Mouse (Mus musculus): Measurements from ENCODE around the gene Pard3b. TPM values are rescaled to one million over a fixed set of nuclear protein-coding genes. Genes with fewer than 3 reads are reported as not detected.

Gene Pard3b
- total and polyA plus RNA-seq, 3 experiments, result 2.2 to 13.9 (median 13.8) TPM

DNA sequence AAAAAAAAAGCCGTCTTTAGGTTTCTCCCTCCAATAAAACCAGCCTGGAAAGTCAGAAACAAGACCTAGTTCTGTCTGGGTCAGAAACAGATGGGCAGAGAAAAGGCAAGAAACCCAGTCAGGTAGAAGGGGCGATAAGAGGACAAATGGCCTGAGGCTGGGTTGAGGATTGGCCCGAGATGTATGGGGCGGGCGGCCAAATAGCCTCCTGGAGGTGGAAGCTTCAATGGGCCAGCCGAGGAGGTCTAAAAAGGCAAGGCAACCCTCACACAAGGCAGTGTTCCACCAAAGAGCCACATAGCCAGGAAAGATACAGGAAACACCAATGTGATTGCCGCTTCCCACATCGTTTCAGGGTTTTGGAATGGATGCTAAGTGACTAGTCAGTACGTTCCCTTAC is 322.9 kb downstream of the Pard3b start:
- Histone ChIP-seq H3K4me1 (ENCODE audit: control insufficient read depth, insufficient read depth, low read length) (no peaks in the 10 kb centered on the region; the same call in 1 of the 2 replicates), H3K27ac (no peak overlapping the region), H3K9ac (ENCODE audit: low read depth, low read length) (no peak overlapping the region), H3K36me3 (ENCODE audit: control insufficient read depth, insufficient read depth, low read length) (no peaks in the 10 kb centered on the region), H3K79me2 (replicated peaks; ENCODE audit: control insufficient read depth, insufficient read depth, low read length) (no peaks in the 10 kb centered on the region), H3K27me3 (ENCODE audit: control insufficient read depth, insufficient read depth, low read length) (no peaks in the 10 kb centered on the region), H3K4me3 (no peak overlapping the region)
- DNase-seq, result no peak
- TF ChIP-seq CTCF (IDR thresholded peaks at IDR 0.05) (no peak), EP300 (IDR thresholded peaks at IDR 0.05; ENCODE audit: insufficient read depth, low read depth, low read length) (no peak), POLR2A (IDR thresholded peaks at IDR 0.05; ENCODE audit: insufficient read depth, low read depth, low read length) (no peak)
- intact Hi-C loops (cut with DNase I), result no loop called here
- WGBS, result 89% methylated on average over 9 of the region's 9 CpGs

DNA sequence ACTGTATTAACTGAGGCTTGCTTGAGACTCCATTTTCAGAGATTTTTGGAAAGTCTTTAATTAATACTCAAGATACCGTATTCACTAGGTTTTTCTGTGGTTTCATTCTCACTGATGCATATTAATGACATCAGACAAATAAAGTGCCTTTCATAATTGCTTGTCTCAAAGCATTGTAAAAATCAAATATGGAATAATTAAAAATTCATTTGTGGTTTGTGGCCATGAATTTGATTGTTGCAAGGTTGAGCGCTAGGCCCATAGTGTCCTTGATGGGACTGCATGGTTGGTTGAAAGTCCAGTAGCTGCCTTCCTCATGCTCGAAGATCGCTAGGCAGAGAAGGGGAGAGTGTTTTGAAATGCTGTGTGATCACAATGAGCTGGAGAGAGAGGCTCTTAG is 323.9 kb downstream of the Pard3b start:
- H3K27ac ChIP-seq, result no peak overlapping the region
- no peak for DNase-seq
- TF ChIP-seq CTCF (IDR thresholded peaks at IDR 0.05) (no peak), EP300 (IDR thresholded peaks at IDR 0.05; ENCODE audit: insufficient read depth, low read depth, low read length) (no peak), POLR2A (IDR thresholded peaks at IDR 0.05; ENCODE audit: insufficient read depth, low read depth, low read length) (no peak)
- no peaks in the 10 kb centered on the region for H3K36me3 ChIP-seq (ENCODE audit: control insufficient read depth, insufficient read depth, low read length)
- no peak overlapping the region for H3K4me3 ChIP-seq
- H3K79me2 ChIP-seq (replicated peaks; ENCODE audit: control insufficient read depth, insufficient read depth, low read length), result no peaks in the 10 kb centered on the region
- intact Hi-C loops (cut with DNase I), result no loop called here
- 88% methylated on average over 4 of the region's 4 CpGs for WGBS
- no peak overlapping the region for H3K9ac ChIP-seq (ENCODE audit: low read depth, low read length)
- no peaks in the 10 kb centered on the region; the same call in 1 of the 2 replicates for H3K4me1 ChIP-seq (ENCODE audit: control insufficient read depth, insufficient read depth, low read length)
- H3K27me3 ChIP-seq (ENCODE audit: control insufficient read depth, insufficient read depth, low read length), result no peaks in the 10 kb centered on the region

GRCm38 (mm10) chr1:61967124-61967523 is 328.5 kb downstream of the Pard3b start:
- intact Hi-C loops (cut with DNase I), result loop anchor here (2.0 to 5.0 kb wide), 2 partner anchors 40 to 588 kb away; no protein-coding TSS in a partner anchor
- peak; percentile 68 for TF ChIP-seq CTCF (IDR thresholded peaks at IDR 0.05)
- TF ChIP-seq POLR2A (IDR thresholded peaks at IDR 0.05; ENCODE audit: insufficient read depth, low read depth, low read length), result no peak
- Histone ChIP-seq H3K27me3 (ENCODE audit: control insufficient read depth, insufficient read depth, low read length) (no peaks in the 10 kb centered on the region), H3K79me2 (replicated peaks; ENCODE audit: control insufficient read depth, insufficient read depth, low read length) (no peaks in the 10 kb centered on the region), H3K4me3 (no peak overlapping the region), H3K36me3 (ENCODE audit: control insufficient read depth, insufficient read depth, low read length) (no peaks in the 10 kb centered on the region), H3K9ac (ENCODE audit: low read depth, low read length) (no peak overlapping the region), H3K27ac (no peak overlapping the region), H3K4me1 (ENCODE audit: control insufficient read depth, insufficient read depth, low read length) (no peaks in the 10 kb centered on the region; the same call in 1 of the 2 replicates)
- DNase-seq, result no peak
- 81% methylated on average over 3 of the region's 3 CpGs for WGBS

DNA sequence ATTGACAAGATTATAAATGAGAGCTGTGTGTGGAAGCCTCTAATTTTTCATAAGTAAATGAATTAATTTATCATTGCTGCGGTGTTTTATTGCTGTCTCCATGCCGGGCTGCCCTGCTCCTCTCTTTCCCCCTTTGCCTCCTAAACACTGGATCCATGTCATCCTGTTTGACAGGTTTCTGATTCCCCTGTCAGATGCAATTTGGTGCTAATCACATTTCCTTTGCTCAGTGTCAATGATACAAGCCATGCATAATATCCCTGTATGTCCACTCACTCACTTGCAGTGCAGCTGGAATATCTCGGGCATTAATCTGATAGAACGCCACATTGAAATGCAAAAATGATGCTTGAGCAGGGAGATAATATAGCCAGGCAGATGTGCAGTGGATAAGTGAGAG is 329.2 kb downstream of the Pard3b start:
- intact Hi-C loops (cut with DNase I), result loop anchor here (2.0 to 5.0 kb wide), 2 partner anchors 41 to 589 kb away; no protein-coding TSS in a partner anchor
- H3K36me3 ChIP-seq (ENCODE audit: control insufficient read depth, insufficient read depth, low read length), result no peaks in the 10 kb centered on the region
- no peak overlapping the region for H3K4me3 ChIP-seq
- TF ChIP-seq EP300 (IDR thresholded peaks at IDR 0.05; ENCODE audit: insufficient read depth, low read depth, low read length) (no peak), POLR2A (IDR thresholded peaks at IDR 0.05; ENCODE audit: insufficient read depth, low read depth, low read length) (no peak), CTCF (IDR thresholded peaks at IDR 0.05) (no peak)
- H3K4me1 ChIP-seq (ENCODE audit: control insufficient read depth, insufficient read depth, low read length), result no peaks in the 10 kb centered on the region; the same call in 1 of the 2 replicates
- WGBS, result 90% methylated on average over 4 of the region's 4 CpGs
- no peak overlapping the region for H3K9ac ChIP-seq (ENCODE audit: low read depth, low read length)
- no peaks in the 10 kb centered on the region for H3K27me3 ChIP-seq (ENCODE audit: control insufficient read depth, insufficient read depth, low read length)
- no peak for DNase-seq
- no peak overlapping the region for H3K27ac ChIP-seq
- no peaks in the 10 kb centered on the region for H3K79me2 ChIP-seq (replicated peaks; ENCODE audit: control insufficient read depth, insufficient read depth, low read length)

DNA sequence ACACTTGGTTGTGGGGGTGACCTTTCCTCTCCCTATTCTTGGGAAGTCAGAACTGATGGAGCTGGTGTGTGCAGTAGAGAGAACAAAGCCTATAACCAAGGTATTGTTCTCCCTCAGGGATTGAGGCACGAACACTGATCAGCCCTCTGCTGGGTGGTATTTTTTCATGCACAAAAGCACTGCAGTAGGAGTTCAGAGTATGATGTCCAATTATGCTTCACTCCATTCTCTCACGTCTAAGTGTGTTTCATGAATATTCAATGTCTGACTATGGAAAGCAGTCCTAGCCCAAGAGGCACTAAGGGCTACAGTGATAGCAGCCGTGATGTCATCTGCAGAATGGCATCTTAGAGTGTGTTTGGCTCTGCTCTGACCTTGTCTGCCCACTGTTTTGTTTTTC is 359.1 kb downstream of the Pard3b start:
- no peak overlapping the region for H3K4me3 ChIP-seq
- no peak for TF ChIP-seq CTCF (IDR thresholded peaks at IDR 0.05)
- intact Hi-C loops (cut with DNase I), result no loop called here
- H3K27me3 ChIP-seq (ENCODE audit: control insufficient read depth, insufficient read depth, low read length), result no peaks in the 10 kb centered on the region
- no peak overlapping the region for H3K27ac ChIP-seq
- H3K9ac ChIP-seq (ENCODE audit: low read depth, low read length), result no peak overlapping the region
- DNase-seq, result no peak
- no peaks in the 10 kb centered on the region for H3K36me3 ChIP-seq (ENCODE audit: control insufficient read depth, insufficient read depth, low read length)
- no peaks in the 10 kb centered on the region for H3K4me1 ChIP-seq (ENCODE audit: control insufficient read depth, insufficient read depth, low read length)
- 76% methylated on average over 3 of the region's 3 CpGs for WGBS
- H3K79me2 ChIP-seq (replicated peaks; ENCODE audit: control insufficient read depth, insufficient read depth, low read length), result no peaks in the 10 kb centered on the region

GRCm38 (mm10) chr1:62008811-62009210 is 370.2 kb downstream of the Pard3b start:
- 90% methylated on average over 2 of the region's 2 CpGs for WGBS
- Histone ChIP-seq H3K4me3 (no peak overlapping the region), H3K79me2 (replicated peaks; ENCODE audit: control insufficient read depth, insufficient read depth, low read length) (no peaks in the 10 kb centered on the region), H3K27ac (no peak overlapping the region), H3K36me3 (ENCODE audit: control insufficient read depth, insufficient read depth, low read length) (no peaks in the 10 kb centered on the region), H3K27me3 (ENCODE audit: control insufficient read depth, insufficient read depth, low read length) (no peaks in the 10 kb centered on the region), H3K4me1 (ENCODE audit: control insufficient read depth, insufficient read depth, low read length) (no peaks in the 10 kb centered on the region), H3K9ac (ENCODE audit: low read depth, low read length) (no peak overlapping the region)
- intact Hi-C loops (cut with DNase I), result no loop called here
- DNase-seq, result no peak
- no peak for TF ChIP-seq EP300 (IDR thresholded peaks at IDR 0.05; ENCODE audit: insufficient read depth, low read depth, low read length)
- no peak for TF ChIP-seq CTCF (IDR thresholded peaks at IDR 0.05)
- TF ChIP-seq POLR2A (IDR thresholded peaks at IDR 0.05; ENCODE audit: insufficient read depth, low read depth, low read length), result no peak
